Comparison of ENCODE assay signal across 21 mouse cellular contexts in genomic region chr13:99233956-99234355, GRCm38 (mm10). TPM values are rescaled to one million over a fixed set of nuclear protein-coding genes. Genes with fewer than 3 reads are reported as not detected.
A peak's percentile ranks its signal among the peaks of the same experiment; 100 is the strongest.
DNase-seq lines count a peak whose midpoint lies in the region; ATAC-seq and TF ChIP-seq lines count a peak whose summit lies in the region.
"Had no signal": no experiment of that assay in that cellular context is flagged by ENCODE, and none has a peak within 500 bp of the region (broad histone marks: within the 10 kb centered on the region; RNA-seq: fewer than 3 reads in every experiment).

No protein-coding gene starts in this region.

- intact Hi-C loops in heart, postnatal 36 days (cut with DNase I), result loop anchor here (5.0 kb wide), 1 partner anchor 107 kb away; no protein-coding TSS in a partner anchor
- intact Hi-C loops in left cerebral cortex, adult 2 months (cut with DNase I), result loop anchor here (5.0 kb wide), 1 partner anchor 57 kb away; no protein-coding TSS in a partner anchor

- 71% methylated on average over 10 of the region's 10 CpGs for WGBS in embryonic facial prominence, embryonic 14.5 days
- WGBS in embryonic facial prominence, embryonic 10.5 days, result 86% methylated on average over 10 of the region's 10 CpGs
- 74% methylated on average over 10 of the region's 10 CpGs for WGBS in heart, embryonic 10.5 days

- ATAC-seq in embryonic facial prominence, embryonic 14.5 days (ENCODE audit: low read depth), result no peak
- ATAC-seq: activated CD4-positive, CD25-positive, alpha-beta regulatory T cell, adult 4 months; CD4-positive, CD25-positive, alpha-beta regulatory T cell, adult 4 months; forebrain, embryonic 15.5 days; hindbrain, embryonic 16.5 days; inflammation-experienced regulatory T-cells, adult 6 months; intestine, postnatal 0 days had no signal

- no peak overlapping the region for H3K4me2 ChIP-seq in embryonic facial prominence, embryonic 14.5 days (ENCODE audit: low read depth, low read length)
- H3K4me2 ChIP-seq: forebrain, embryonic 15.5 days; hindbrain, embryonic 12.5 days had no signal

- H3K9ac ChIP-seq in embryonic facial prominence, embryonic 14.5 days (ENCODE audit: low read depth, low read length), result no peak overlapping the region
- H3K9ac ChIP-seq: forebrain, embryonic 15.5 days; hindbrain, embryonic 12.5 days had no signal

- H3K36me3 ChIP-seq in embryonic facial prominence, embryonic 14.5 days (ENCODE audit: control insufficient read depth, insufficient read depth, low read length), result no peaks in the 10 kb centered on the region
- no peaks in the 10 kb centered on the region for H3K36me3 ChIP-seq in embryonic facial prominence, embryonic 10.5 days (replicated peaks)
- no peaks in the 10 kb centered on the region for H3K36me3 ChIP-seq in heart, embryonic 10.5 days
- H3K36me3 ChIP-seq: forebrain, embryonic 15.5 days; G1E; hindbrain, embryonic 12.5 days had no signal

- H3K27ac ChIP-seq in embryonic facial prominence, embryonic 14.5 days (replicated peaks; ENCODE audit: low read depth, low read length), result peak overlapping the region; percentile 22; the same call in 1 of the 2 replicates
- H3K27ac ChIP-seq in embryonic facial prominence, embryonic 10.5 days (replicated peaks), result no peak overlapping the region
- peak overlapping the region; percentile 29; the same call in 1 of the 2 replicates for H3K27ac ChIP-seq in heart, embryonic 10.5 days
- H3K27ac ChIP-seq in left cerebral cortex, adult 2 months, result peak overlapping the region; percentile 40; the same call in 1 of the 2 replicates
- H3K27ac ChIP-seq: forebrain, embryonic 15.5 days; hindbrain, embryonic 12.5 days had no signal

- H3K4me1 ChIP-seq in embryonic facial prominence, embryonic 14.5 days (ENCODE audit: control insufficient read depth, insufficient read depth, low read length), result peaks cover 7% of the 10 kb centered on the region
- peaks cover 27% of the 10 kb centered on the region for H3K4me1 ChIP-seq in embryonic facial prominence, embryonic 10.5 days
- peaks cover 51% of the 10 kb centered on the region for H3K4me1 ChIP-seq in heart, embryonic 10.5 days

- DNase-seq in embryonic facial prominence, embryonic 14.5 days (ENCODE audit: low spot score), result no peak
- DNase-seq in embryonic facial prominence, embryonic 10.5 days (ENCODE audit: low spot score), result no peak
- DNase-seq in heart, embryonic 10.5 days (ENCODE audit: low spot score), result peak; percentile 72
- DNase-seq in heart, postnatal 36 days, result no peak
- DNase-seq in left cerebral cortex, adult 2 months (ENCODE audit: extremely low spot score in 1 of 2, low spot score in 2 of 2), result no peak
- no peak for DNase-seq in left cerebral cortex, adult 11 months (ENCODE audit: low spot score)
- peak; percentile 27 for DNase-seq in R1 (ENCODE audit: low read depth, low spot score)
- no peak for DNase-seq in right cerebral cortex, postnatal 25 days
- DNase-seq: adrenal gland, postnatal 14 days; B cell, adult 2 months; cerebellum, adult 18-20 months; cerebellum, adult 9-11 months; cerebellum, postnatal 36 days had no signal

- no peak overlapping the region for H3K4me3 ChIP-seq in embryonic facial prominence, embryonic 14.5 days (ENCODE audit: low read depth, low read length)
- H3K4me3 ChIP-seq in embryonic facial prominence, embryonic 10.5 days, result no peak overlapping the region
- H3K4me3 ChIP-seq in heart, embryonic 10.5 days, result no peak overlapping the region
- no peak overlapping the region for H3K4me3 ChIP-seq in left cerebral cortex, adult 2 months
- H3K4me3 ChIP-seq: forebrain, embryonic 15.5 days; hindbrain, embryonic 12.5 days had no signal

- no peaks in the 10 kb centered on the region for H3K27me3 ChIP-seq in embryonic facial prominence, embryonic 14.5 days (replicated peaks; ENCODE audit: control insufficient read depth, insufficient read depth, low read length)
- H3K27me3 ChIP-seq in embryonic facial prominence, embryonic 10.5 days (replicated peaks; ENCODE audit: low read depth, poor library complexity, severe bottlenecking), result no peaks in the 10 kb centered on the region
- no peaks in the 10 kb centered on the region for H3K27me3 ChIP-seq in heart, embryonic 10.5 days (ENCODE audit: insufficient read depth, poor library complexity, severe bottlenecking)
- H3K27me3 ChIP-seq: forebrain, embryonic 15.5 days; hindbrain, embryonic 12.5 days had no signal

- H3K9me3 ChIP-seq in embryonic facial prominence, embryonic 14.5 days (ENCODE audit: control insufficient read depth, low read length), result no peaks in the 10 kb centered on the region
- no peaks in the 10 kb centered on the region for H3K9me3 ChIP-seq in embryonic facial prominence, embryonic 10.5 days
- no peaks in the 10 kb centered on the region for H3K9me3 ChIP-seq in heart, embryonic 10.5 days
- H3K9me3 ChIP-seq: forebrain, embryonic 15.5 days; G1E; hindbrain, embryonic 12.5 days had no signal

- TF ChIP-seq CTCF in left cerebral cortex, adult 2 months (IDR thresholded peaks at IDR 0.05), result no peak

RNA-seq across cellular contexts. Expression of gene Zfp366, which starts 49.3 kb away (rescaled TPM):
- polyA plus RNA-seq in embryonic facial prominence, embryonic 14.5 days (2014; fragmentation: Nextera tagmentation; extraction: Ambion mirVana), result 0.99 and 1.2 TPM in 2 replicates
- polyA plus RNA-seq in embryonic facial prominence, embryonic 10.5 days (2016; fragmentation: Nextera tagmentation; extraction: Ambion mirVana), result 0.35 and 0.56 TPM in 2 replicates
- polyA plus RNA-seq in heart, embryonic 10.5 days (2016; fragmentation: Nextera tagmentation; extraction: Ambion mirVana), result 0.10 and 0.14 TPM in 2 replicates
- total RNA-seq in heart, postnatal 36 days (2021), result 10 to 100 TPM in 1 of 2 experiments, 1 to 10 TPM in 1; 7.5 to 12.1 TPM
- 1 to 10 TPM; 3.1 to 4.1 TPM for total RNA-seq in left cerebral cortex, adult 2 months (2021)
- polyA plus RNA-seq: activated CD4-positive, CD25-positive, alpha-beta regulatory T cell, adult 4 months; G1E had no signal

Comparison
In these comparisons a context has a peak if more than half of its experiments do, and no peak if none do; other contexts are left out.
1. DNase-seq: peak in heart, embryonic 10.5 days (single experiment) and R1 (single experiment); none in embryonic facial prominence, embryonic 14.5 days (single experiment), embryonic facial prominence, embryonic 10.5 days (single experiment), heart, postnatal 36 days (0 of 2), left cerebral cortex, adult 2 months (0 of 2), left cerebral cortex, adult 11 months (single experiment) and right cerebral cortex, postnatal 25 days (single experiment).